Mouse (Mus musculus): ENCODE results near the gene Arg2. TPM values are rescaled to one million over a fixed set of nuclear protein-coding genes. Genes with fewer than 3 reads are reported as not detected.

The Arg2 gene
- 1 to 10 TPM; 2.2 to 2.3 TPM for total RNA-seq (2021)
- long read RNA-seq, experiment 1, partial matches to known transcripts, result 0 of 2 reads
- long read RNA-seq, experiment 1, other reads (novel, unspliced or antisense), result 2 of 2 reads
- long read RNA-seq, experiment 2, partial matches to known transcripts, result 0 of 1 reads
- long read RNA-seq, experiment 2, other reads (novel, unspliced or antisense), result 0 of 1 reads

DNA sequence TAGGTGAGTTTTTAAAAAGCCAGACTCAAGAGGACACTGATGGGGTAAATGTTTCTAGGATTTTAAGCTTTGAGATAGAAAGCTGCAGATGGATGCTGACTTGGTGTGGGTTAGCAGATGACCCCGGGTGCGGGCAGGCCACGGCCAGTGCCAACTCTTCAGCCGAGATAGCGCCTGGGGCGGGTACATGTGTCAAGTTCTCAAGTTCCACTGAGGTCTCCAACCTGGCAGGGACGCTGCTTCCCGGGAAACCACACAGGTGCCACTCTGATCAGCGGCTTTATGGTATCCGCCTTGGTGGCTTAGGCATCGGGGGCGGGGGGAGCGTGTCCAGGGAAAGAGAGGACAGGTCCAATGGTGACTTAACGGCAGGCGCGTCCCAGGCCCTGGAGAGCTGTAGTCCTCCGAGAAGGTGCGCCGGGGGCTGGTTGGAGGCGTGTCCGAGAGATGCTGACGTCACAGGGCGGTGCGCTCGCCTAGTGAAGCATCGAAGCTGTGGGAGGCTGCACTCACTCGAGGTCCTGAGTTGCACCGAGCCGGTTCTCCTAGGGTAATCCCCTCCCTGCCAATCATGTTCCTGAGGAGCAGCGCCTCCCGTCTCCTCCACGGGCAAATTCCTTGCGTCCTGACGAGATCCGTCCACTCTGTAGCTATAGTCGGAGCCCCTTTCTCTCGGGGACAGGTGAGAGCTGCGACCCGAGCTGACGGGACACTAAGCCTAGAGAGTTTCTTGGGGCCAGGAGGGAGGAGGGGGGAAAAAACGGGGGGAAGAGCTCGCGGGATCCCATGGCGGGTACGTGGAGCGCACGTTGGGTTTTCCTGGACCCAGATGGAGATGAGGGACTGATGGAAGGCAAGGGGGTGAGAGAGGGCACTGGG, at the start of gene Arg2:
TSS of gene Arg2 (plus strand) at position 479 of the 879 bp plus-strand sequence.
- Histone ChIP-seq H3K4me3 (peak within 1 kb of the TSS; percentile 48), H3K27ac (no peak within 1 kb of the TSS)
- TF ChIP-seq CTCF (IDR thresholded peaks at IDR 0.05), result no peak
- intact Hi-C loops (cut with DNase I), result no loop called here
- peak; percentile 72 to 74 for DNase-seq (ENCODE audit: extremely low spot score in 1 of 2, low spot score in 2 of 2)

DNA sequence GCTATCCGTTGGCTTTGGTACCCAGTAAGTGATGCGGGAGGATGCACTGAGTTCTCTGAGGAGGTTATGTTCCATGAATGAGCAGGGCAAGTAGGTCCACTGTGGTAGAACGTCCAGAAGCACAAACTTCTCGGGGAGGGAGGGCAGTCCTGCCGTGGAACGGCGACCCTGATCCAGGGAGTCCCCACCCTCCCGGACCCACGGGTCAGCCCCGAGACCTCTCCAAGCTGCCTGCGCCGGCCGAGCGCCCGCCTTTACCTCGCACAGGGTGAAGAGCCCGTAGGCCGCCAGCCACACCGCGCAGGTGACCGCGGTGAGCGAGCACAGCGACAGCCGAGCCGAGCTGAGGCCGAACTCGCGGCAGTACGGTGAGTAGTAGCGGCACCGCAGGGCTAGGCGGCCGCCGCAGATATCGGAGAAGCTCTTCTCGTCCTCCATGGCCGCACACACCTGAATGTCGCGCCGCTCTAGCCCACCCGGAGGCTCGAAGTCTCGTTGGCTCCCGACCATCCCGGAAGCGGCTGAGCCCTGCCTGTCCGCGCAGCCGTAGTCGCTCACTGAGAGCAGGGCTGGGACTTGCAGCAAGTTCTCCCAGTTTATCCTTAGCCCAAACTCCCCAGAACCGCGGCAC, 41.3 kb upstream of the Arg2 start, which contains the start of gene Pigh:
TSS of gene Pigh (minus strand) at position 470 of the 631 bp plus-strand sequence.
- intact Hi-C loops (cut with DNase I), result loop anchor here (5.0 kb wide), 2 partner anchors 82 to 227 kb away; partner anchors contain the start of genes Atp6v1d, Eif2s1 and Tmem229b
- H3K27ac ChIP-seq, result peak within 1 kb of the TSS; percentile 77
- H3K4me3 ChIP-seq, result peak within 1 kb of the TSS; percentile 84
- no peak for TF ChIP-seq CTCF (IDR thresholded peaks at IDR 0.05)
- peak; percentile 83 to 85 for DNase-seq (ENCODE audit: extremely low spot score in 1 of 2, low spot score in 2 of 2)

DNA sequence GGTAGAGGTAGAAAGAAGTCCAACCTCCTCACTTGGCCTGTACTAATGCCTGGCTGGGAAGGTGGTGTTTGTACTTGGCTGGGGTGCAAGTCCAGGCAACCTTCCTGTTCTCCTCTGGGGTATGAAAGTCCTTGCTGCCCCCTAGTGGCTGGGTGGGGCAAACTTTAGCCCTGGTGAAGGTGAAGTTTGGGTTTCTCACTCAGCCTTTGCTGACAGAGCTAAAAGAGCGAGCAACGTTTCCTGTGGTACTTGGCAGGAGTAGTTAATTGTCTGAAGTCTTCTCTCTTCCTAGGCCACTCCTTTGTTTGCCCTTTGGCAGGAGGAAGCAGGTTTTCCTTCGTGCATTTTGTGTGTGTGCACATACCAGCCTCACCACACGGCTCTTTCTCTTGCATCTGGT, 38.0 kb upstream of the Arg2 start:
- intact Hi-C loops (cut with DNase I), result loop anchor here (10.0 kb wide), 1 partner anchor 888 kb away; no protein-coding TSS in a partner anchor
- peak; percentile 47 to 57 for DNase-seq (ENCODE audit: extremely low spot score in 1 of 2, low spot score in 2 of 2)

DNA sequence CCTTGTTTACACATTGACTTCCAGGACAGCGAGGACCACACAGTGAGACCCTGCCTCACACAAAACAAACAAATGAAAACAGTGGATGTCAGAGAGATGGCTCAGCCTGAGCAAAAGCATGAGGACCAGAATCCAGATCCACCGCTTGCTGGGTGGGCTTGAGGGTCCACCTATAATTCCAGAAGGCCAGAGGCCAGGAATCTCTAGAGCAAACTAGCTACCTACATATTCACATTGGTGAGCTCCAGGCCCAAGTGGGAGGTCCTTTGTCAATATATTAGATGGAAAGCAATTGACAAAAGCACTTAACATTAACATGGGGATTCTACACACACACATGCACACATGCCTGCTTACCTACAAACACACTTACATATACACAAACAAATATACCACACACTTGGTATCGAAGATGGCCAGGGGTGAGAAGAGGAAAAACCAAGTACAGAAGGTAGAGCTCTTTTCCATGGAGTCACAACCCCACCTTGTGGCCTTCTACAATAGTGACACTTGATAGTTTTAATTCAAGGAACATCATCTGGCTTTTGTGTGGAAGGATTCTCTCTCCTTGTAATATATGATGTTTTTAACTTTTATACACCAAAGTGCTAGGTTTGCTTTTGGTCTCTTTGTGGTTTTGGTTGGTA, 33.3 kb upstream of the Arg2 start:
- no peak overlapping the region for H3K4me3 ChIP-seq
- no peak overlapping the region for H3K27ac ChIP-seq
- peak in 1 of 2 experiments; percentile 17 for DNase-seq (ENCODE audit: extremely low spot score in 1 of 2, low spot score in 2 of 2)
- peak; percentile 79 for TF ChIP-seq CTCF (IDR thresholded peaks at IDR 0.05)
- intact Hi-C loops (cut with DNase I), result loop anchor here (1.0 to 10.0 kb wide), 3 partner anchors 74 to 892 kb away; no protein-coding TSS in a partner anchor

More for the DNA sequence above, 38.0 kb upstream of the Arg2 start:
- TF ChIP-seq CTCF (IDR thresholded peaks at IDR 0.05), result peak; percentile 66
- H3K4me3 ChIP-seq, result no peak overlapping the region
- H3K27ac ChIP-seq, result no peak overlapping the region

DNA sequence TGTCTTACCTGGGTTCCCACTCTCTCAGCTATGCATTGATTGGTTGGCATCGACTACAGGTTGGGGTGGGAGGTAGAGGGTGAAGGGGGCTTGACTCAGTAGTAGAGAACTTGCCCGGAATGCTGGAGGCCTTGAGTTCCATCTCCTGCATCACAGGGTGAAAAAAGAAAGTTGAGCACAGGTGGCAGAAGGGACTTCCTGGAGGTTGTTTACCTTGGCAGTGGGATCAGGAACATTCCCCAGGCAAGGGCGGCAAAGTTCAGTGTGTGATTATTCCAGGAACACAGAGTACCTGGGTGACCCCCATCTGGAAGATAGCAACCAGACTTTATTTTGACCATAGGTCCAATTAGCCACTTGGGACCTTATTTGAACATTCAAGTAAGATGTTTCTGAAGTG, 26.8 kb upstream of the Arg2 start:
- intact Hi-C loops (cut with DNase I), result no loop called here
- no peak for TF ChIP-seq CTCF (IDR thresholded peaks at IDR 0.05)
- no peak overlapping the region for H3K27ac ChIP-seq

DNA sequence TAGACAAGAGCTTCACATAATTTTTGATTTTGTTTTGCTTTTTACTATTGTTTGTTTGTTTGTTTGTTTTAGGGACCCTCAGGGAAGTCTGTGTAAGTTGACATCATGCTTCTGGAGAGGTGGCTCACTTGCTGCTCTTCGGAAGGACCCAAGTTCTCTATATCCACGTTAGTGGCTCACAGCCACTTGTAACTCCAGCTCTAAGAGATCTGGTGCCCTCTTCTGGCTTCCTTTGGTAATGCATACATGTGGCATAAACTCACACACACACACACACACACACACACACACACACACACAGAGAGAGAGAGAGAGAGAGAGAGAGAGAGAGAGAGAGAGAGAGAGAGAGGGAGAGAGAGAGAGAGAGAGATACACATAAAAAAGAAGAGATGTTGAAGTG, 26.0 kb upstream of the Arg2 start:
- intact Hi-C loops (cut with DNase I), result no loop called here
- DNase-seq (ENCODE audit: extremely low spot score in 1 of 2, low spot score in 2 of 2), result no peak
- Histone ChIP-seq H3K27ac (no peak overlapping the region), H3K4me3 (no peak overlapping the region)
- TF ChIP-seq CTCF (IDR thresholded peaks at IDR 0.05), result no peak

More for the DNA sequence above, 26.8 kb upstream of the Arg2 start:
- H3K4me3 ChIP-seq, result no peak overlapping the region
- DNase-seq (ENCODE audit: extremely low spot score in 1 of 2, low spot score in 2 of 2), result no peak

DNA sequence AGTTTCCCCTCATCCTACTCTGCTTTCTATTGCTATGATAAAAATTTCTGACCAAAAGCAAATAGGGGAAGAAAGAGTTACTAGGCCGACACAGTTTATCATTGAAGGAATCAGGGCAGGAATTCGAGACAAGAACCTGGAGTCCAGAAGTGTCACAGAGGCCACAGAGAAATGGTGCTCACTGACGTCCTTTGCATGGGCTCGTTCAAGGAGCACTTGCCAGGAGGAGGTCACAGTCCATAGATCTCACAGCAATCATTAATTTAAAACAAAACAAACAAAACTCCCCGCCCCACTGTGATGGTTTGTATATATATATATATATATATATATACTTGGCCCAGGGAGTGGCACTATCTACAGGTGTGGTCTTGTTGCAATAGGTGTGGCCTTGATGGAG, 25.3 kb upstream of the Arg2 start:
- Histone ChIP-seq H3K4me3 (no peak overlapping the region), H3K27ac (no peak overlapping the region)
- no peak for DNase-seq (ENCODE audit: extremely low spot score in 1 of 2, low spot score in 2 of 2)
- TF ChIP-seq CTCF (IDR thresholded peaks at IDR 0.05), result no peak
- intact Hi-C loops (cut with DNase I), result no loop called here

DNA sequence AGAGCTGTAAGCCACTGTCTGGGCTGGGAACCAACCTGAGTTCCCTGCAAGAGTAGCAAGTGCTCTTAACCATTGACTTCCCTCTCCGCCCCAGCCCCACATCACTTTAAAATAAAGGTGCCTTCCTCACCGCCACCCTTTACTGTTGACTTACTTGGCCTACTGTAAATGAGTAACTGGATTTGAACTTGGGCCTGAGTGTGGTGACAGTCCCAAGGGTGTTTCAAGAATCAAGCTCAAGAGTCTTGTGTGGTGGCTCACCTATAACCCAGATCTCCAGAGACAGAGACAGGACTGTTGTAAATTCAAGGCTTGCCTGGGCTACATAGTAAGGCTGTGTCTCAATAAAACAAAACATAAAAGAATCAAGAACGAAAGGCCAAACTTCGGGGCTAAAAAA, 11.6 kb upstream of the Arg2 start:
- no peak overlapping the region for H3K4me3 ChIP-seq
- no peak for TF ChIP-seq CTCF (IDR thresholded peaks at IDR 0.05)
- H3K27ac ChIP-seq, result no peak overlapping the region
- no peak for DNase-seq (ENCODE audit: extremely low spot score in 1 of 2, low spot score in 2 of 2)
- intact Hi-C loops (cut with DNase I), result no loop called here

DNA sequence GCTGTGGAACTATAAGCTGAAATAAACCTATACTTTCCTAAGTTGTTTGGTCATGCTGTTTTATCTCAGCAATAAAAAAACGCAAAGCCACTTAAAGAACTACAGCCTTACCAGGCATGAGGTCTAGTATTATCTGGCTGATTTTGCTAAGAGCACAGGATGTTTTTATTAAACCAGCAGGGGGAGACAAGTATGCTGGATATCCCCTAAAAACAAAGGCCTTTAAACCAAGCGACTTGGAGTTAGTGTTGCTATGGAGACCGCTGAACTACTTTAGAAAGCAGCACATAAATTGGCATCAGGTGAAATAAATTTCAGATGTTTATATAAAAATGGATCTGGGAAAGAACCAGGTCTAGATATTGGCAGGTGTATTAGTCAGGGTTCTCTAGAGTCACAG, 7.8 kb upstream of the Arg2 start:
- no peak overlapping the region for H3K4me3 ChIP-seq
- DNase-seq (ENCODE audit: extremely low spot score in 1 of 2, low spot score in 2 of 2), result no peak
- TF ChIP-seq CTCF (IDR thresholded peaks at IDR 0.05), result peak; percentile 58
- no peak overlapping the region for H3K27ac ChIP-seq
- intact Hi-C loops (cut with DNase I), result no loop called here

DNA sequence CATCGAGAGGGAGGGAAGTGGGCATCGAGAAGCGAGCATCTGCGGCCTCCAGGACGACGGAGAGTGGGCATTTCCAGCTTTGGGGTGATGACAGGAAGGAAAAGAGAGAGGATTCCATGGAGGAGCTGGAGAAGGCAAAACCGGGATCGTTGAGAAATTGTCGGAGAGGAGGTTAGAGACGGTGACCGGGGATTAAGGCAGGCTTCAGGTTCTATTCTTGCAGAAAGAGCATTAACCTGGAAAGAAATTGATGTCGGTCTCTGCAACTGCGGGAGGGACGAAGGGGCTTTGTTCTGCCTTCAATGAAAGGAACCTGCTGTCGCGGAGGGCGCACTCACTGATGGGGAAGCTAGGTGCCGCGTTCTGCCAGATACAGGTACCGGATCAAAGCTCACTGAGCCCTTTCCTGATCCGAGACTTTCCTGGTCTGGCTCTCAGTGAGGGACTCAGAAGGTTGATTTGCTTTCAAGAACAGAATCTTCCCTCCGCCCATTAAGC, 650 bp downstream of the Arg2 start:
- no peak for TF ChIP-seq CTCF (IDR thresholded peaks at IDR 0.05)
- H3K27ac ChIP-seq, result no peak overlapping the region
- intact Hi-C loops (cut with DNase I), result no loop called here
- H3K4me3 ChIP-seq, result peak overlapping the region; percentile 48
- no peak for DNase-seq (ENCODE audit: extremely low spot score in 1 of 2, low spot score in 2 of 2)

DNA sequence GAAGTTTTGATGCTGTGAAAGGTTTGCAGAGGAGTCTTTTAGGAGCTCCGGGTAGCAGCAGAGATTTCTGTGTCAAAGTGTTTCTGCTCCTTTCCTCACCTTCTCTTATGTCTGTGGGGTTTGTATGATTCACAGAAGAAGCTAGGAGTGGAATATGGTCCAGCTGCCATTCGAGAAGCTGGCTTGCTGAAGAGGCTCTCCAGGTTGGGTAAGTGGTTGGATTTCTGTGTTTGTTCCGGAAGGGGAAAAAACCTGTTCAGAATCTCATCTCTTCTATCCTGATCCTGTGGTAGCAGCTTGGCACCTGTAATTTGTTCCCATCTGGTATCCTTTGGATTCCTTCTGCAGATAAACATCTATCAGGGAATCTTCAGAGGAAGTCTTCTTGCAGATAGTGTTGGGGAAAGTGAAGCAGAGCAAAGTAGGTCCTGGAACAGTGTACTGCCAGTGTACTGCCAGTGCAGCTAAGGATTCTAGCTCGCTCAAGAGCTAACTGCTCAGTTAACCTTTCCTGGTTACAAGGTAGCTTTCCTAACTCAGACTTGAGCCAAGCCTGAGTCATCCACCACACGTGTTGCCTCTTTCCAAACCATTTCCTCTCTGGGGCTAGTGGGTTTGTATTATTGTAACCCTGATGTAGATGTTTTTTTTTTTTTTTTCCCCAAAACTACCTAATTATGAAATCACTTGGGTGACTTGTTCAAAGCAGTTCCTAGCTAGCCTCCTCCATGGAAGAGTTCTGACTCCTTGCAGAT, 1.3 kb downstream of the Arg2 start:
- H3K4me3 ChIP-seq, result peak overlapping the region; percentile 48
- no peak for TF ChIP-seq CTCF (IDR thresholded peaks at IDR 0.05)
- DNase-seq (ENCODE audit: extremely low spot score in 1 of 2, low spot score in 2 of 2), result no peak
- H3K27ac ChIP-seq, result no peak overlapping the region
- intact Hi-C loops (cut with DNase I), result no loop called here

Measured in left cerebral cortex, adult 2 months (tissue).